Mouse (Mus musculus) Muller cell, postnatal 12 days (primary cell): ENCODE data around the gene Plekhg1.
A peak's percentile ranks its signal among the peaks of the same experiment; 100 is the strongest.

Source experiments
- DNase-seq: peaks from one replicate; pipeline ENCODE4 v3.0.0-alpha.2; 2015; ENCODE audit errors: inconsistent ontology term

Plekhg1 gene

GRCm38 (mm10) chr10:3741791-3742190 lies 1.6 kb downstream of the Plekhg1 start:
- DNase-seq: no peak

- no peak for DNase-seq
Observed at GRCm38 (mm10) chr10:3743069-3743468, 2.9 kb downstream of the Plekhg1 start.

- DNase-seq: peak; percentile 44
Observed at GRCm38 (mm10) chr10:3743826-3744225, 3.7 kb downstream of the Plekhg1 start.

- no peak for DNase-seq
Observed at GRCm38 (mm10) chr10:3746794-3747518, 6.8 kb downstream of the Plekhg1 start.

- DNase-seq: no peak
Observed at GRCm38 (mm10) chr10:3749580-3749979, 9.4 kb downstream of the Plekhg1 start.

GRCm38 (mm10) chr10:3761992-3762391 lies 21.8 kb downstream of the Plekhg1 start:
- no peak for DNase-seq

- no peak for DNase-seq
Observed at GRCm38 (mm10) chr10:3763199-3763598, 23.0 kb downstream of the Plekhg1 start.

- DNase-seq: no peak
Observed at GRCm38 (mm10) chr10:3769131-3769530, 29.0 kb downstream of the Plekhg1 start.

- no peak for DNase-seq
Observed at GRCm38 (mm10) chr10:3774330-3774729, 34.2 kb downstream of the Plekhg1 start.

- DNase-seq: no peak
Observed at GRCm38 (mm10) chr10:3776761-3777160, 36.6 kb downstream of the Plekhg1 start.

GRCm38 (mm10) chr10:3785362-3785761 lies 45.2 kb downstream of the Plekhg1 start:
- DNase-seq: no peak

- no peak for DNase-seq
Observed at GRCm38 (mm10) chr10:3786531-3786930, 46.4 kb downstream of the Plekhg1 start.

GRCm38 (mm10) chr10:3787006-3787405 lies 46.8 kb downstream of the Plekhg1 start:
- DNase-seq: no peak

GRCm38 (mm10) chr10:3793825-3794224 lies 53.7 kb downstream of the Plekhg1 start:
- DNase-seq: no peak

- no peak for DNase-seq
Observed at GRCm38 (mm10) chr10:3799455-3799854, 59.3 kb downstream of the Plekhg1 start.

- DNase-seq: no peak
Observed at GRCm38 (mm10) chr10:3801254-3801653, 61.1 kb downstream of the Plekhg1 start.

GRCm38 (mm10) chr10:3805334-3805733 lies 65.2 kb downstream of the Plekhg1 start:
- no peak for DNase-seq

- DNase-seq: no peak
Observed at GRCm38 (mm10) chr10:3807980-3808379, 67.8 kb downstream of the Plekhg1 start.

- peak; percentile 30 for DNase-seq
Observed at GRCm38 (mm10) chr10:3810476-3811273, 70.5 kb downstream of the Plekhg1 start.

GRCm38 (mm10) chr10:3818940-3819701 lies 79.0 kb downstream of the Plekhg1 start:
- DNase-seq: peak; percentile 82

- DNase-seq: no peak
Observed at GRCm38 (mm10) chr10:3823826-3824225, 83.7 kb downstream of the Plekhg1 start.

- DNase-seq: no peak
Observed at GRCm38 (mm10) chr10:3826043-3826442, 85.9 kb downstream of the Plekhg1 start.
